Mouse (Mus musculus): ENCODE data around the gene Gm12830.

Gene Gm12830

GRCm38 (mm10) chr4:114845622-114846021 lies 24.1 kb downstream of the Gm12830 start:
- no peak for DNase-seq

GRCm38 (mm10) chr4:114846723-114847122 lies 25.2 kb downstream of the Gm12830 start:
- DNase-seq = no peak

- no peak for DNase-seq
Observed at GRCm38 (mm10) chr4:114853968-114854367, 32.4 kb downstream of the Gm12830 start.

GRCm38 (mm10) chr4:114858426-114858825 lies 36.9 kb downstream of the Gm12830 start:
- no peak for DNase-seq

GRCm38 (mm10) chr4:114863166-114863565 lies 41.6 kb downstream of the Gm12830 start:
- DNase-seq = no peak

- peak; percentile 15 to 25 for DNase-seq
Observed at GRCm38 (mm10) chr4:114869765-114870490, 48.4 kb downstream of the Gm12830 start.

- DNase-seq = no peak
Observed at GRCm38 (mm10) chr4:114876441-114876972, 55.0 kb downstream of the Gm12830 start.

- DNase-seq = no peak
Observed at GRCm38 (mm10) chr4:114882232-114882631, 60.7 kb downstream of the Gm12830 start.

GRCm38 (mm10) chr4:114897853-114898252 lies 76.3 kb downstream of the Gm12830 start:
- DNase-seq = peak in 1 of 2 experiments; percentile 60

GRCm38 (mm10) chr4:114899885-114900284 lies 78.4 kb downstream of the Gm12830 start:
- DNase-seq = no peak

GRCm38 (mm10) chr4:114900866-114901642 lies 79.5 kb downstream of the Gm12830 start:
- no peak for DNase-seq

- DNase-seq = peak in 1 of 2 experiments; percentile 28
Observed at GRCm38 (mm10) chr4:114901643-114902351, 80.3 kb downstream of the Gm12830 start.

GRCm38 (mm10) chr4:114902641-114903421 lies 81.3 kb downstream of the Gm12830 start:
- no peak for DNase-seq

GRCm38 (mm10) chr4:114903422-114903782 lies 81.9 kb downstream of the Gm12830 start:
- DNase-seq = no peak

- DNase-seq = no peak
Observed at GRCm38 (mm10) chr4:114905501-114905900, 84.0 kb downstream of the Gm12830 start.
